Mouse (Mus musculus) left cerebral cortex, adult 8-10 months (tissue): ENCODE measurements around the gene Lrpprc. TPM values are rescaled to one million over a fixed set of nuclear protein-coding genes. Genes with fewer than 3 reads are reported as not detected.
"Not testable (repeated sequence)": the region's sequence is repeated elsewhere in the genome, so short reads cannot be mapped to it uniquely, and the experiment has no call there.

Experiments used
- DNase-seq, 2 experiments: peaks; one replicate each; pipeline ENCODE4 v3.0.0; 2022; ENCODE audit warnings: low spot score in 2 of 2
- total RNA-seq, 4 experiments: library from RNA; stranded (reverse); gene quantifications; 2 replicates each; pipeline ENCODE4 v1.2.4; 2022

Gene Lrpprc
- total RNA-seq = 10 to 100 TPM; 55.7 to 59.4 (median 57.9) TPM

DNA sequence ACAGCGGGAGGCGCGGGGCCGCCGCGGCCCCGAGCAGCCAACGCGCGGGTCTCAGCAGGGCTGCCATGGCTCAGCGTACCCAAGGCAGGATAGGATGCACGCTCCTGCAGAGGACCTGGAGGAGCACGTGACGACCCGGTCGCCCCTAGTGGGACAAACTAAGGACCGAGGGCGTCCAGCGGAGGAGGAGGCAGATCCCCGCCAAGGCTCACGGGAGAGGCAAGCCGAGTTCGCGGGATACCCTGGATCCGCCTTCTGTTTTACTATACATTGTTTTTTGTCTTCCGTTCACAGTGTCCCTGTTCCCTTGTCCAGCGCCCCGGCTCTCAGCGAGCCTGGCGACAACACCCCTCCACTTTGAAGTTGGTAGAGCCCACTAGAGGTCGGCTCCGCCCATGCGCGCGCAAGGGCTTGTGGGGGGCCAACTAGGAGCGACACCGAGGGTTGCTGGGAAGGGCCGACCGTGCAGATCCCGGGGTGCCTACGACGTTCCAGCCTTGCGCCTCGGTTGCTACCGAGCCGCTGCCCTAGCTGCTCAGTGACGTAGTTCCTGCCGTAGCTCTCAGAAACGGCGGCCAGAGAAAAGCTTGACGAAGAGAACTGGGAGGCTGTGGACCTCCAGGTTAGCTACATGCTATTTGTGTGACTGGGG lies at the start of gene Lrpprc:
Gene Lrpprc (minus strand): TSS at position 343 of the 652 bp plus-strand sequence.
- DNase-seq = peak; percentile 93 to 94

DNA sequence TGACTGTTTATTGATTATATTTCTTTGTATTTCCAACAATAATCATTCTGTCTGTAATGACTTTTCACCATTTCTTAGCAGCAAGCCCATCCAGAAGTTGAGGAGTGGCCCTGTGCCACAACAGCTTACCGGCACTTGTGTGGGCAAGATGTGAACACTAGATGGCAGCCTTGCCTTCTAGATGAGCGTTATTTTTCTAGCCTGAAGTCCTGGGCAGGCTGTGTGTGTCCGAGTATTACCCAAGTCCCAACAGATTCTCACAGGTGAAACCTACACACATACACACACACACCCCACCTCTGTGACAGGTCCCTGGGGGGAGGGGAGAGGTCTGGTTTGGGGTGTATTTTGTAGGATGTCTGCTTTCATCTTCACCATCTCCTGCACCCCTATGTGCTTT lies 47.2 kb upstream of the Lrpprc start:
- peak; percentile 45 to 61 for DNase-seq

DNA sequence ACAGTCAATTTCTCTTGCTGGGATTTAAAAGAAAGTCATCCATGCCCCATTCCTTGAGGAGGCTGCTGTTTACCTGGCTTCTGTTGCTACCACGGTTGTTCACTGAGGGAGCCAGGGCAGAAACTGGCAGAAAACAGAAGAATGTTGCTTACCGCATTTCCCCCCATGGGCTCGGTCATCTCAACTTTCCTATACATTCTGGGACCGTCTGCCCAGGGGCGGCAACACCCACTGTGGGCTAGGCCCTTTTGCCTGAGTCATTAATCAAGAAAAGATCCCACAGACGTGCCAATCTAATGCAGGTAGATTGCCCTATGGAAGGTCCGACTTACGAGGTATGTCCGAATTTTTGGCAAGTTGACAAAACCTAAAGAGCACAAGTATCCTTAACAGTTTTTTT lies 44.7 kb upstream of the Lrpprc start:
- no peak for DNase-seq

DNA sequence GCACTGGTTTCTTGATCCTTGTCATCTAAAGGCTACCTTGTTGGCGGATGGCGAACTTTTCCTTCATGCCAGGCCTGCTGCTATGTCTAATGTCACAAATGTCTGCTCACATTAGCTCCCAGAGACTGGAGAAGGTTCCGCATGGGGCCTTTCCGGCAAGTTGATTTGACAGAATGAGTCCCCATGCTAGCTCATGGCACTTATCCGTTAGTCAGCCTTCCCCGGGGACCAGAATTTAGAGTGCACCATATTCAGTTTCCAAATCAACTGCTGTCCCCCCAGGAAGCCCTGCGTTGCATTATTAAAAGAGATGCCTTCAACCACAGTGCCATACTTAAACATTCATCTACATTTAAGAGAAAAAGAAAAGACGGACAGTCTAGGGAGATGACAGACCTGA lies 41.8 kb upstream of the Lrpprc start:
- no peak for DNase-seq

DNA sequence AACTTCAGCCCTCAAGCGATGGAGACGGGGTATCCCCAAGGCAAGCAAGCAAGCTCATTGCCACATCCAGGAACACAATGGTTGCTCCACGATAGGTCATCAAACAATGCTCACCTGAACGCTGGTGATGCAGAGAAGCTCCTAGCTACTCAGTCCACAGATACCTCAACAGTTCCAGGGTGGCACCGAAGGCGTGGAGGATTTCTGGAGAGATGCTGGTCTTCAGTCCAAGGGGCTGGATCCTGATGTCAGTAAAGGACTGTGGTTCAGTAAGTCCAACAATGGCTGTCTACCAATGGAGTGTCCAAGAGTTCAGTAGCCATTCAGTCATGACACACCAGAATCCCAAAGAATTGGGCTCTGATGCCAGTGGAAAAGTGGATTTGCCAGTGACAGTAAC lies 37.7 kb upstream of the Lrpprc start:
- no peak for DNase-seq

DNA sequence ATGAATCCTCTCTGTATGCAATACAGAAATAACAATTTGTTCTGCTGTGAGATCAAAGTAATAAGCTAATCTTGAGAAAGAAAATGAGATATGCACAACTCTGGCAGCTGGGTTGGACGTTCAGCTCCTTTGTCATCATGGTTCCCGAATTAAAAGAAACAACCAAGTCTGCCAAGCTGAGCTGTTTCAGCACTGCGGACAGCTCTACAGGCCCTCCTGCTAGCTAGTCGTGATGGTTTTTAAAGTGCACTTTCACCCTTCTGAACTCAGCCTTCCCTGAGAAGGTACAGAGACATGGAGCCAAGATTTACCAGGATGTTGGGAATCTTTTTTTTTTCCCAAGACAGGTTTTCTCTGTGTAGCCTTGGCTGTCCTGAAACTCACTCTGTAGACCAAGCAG lies 30.0 kb upstream of the Lrpprc start:
- DNase-seq = no peak

DNA sequence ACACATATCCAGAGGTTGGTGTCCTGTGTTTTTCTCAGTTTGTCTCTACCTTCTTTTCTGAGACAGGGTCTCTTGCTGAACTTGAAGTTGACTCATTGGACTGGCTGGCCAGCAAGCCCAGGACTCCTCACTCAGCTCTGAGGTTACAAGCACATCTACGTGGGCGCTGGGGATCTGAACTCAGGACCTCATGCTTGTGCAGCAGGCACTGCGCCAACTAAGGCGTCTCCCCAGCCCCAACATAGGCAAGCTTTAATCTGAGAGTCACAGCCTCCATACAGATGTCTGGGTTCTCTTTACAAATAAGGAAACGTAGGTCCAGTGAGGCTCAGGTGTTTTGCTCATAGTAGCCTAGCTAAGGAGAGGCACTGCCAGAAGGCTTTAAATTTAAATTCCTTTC lies 27.8 kb upstream of the Lrpprc start:
- no peak for DNase-seq

DNA sequence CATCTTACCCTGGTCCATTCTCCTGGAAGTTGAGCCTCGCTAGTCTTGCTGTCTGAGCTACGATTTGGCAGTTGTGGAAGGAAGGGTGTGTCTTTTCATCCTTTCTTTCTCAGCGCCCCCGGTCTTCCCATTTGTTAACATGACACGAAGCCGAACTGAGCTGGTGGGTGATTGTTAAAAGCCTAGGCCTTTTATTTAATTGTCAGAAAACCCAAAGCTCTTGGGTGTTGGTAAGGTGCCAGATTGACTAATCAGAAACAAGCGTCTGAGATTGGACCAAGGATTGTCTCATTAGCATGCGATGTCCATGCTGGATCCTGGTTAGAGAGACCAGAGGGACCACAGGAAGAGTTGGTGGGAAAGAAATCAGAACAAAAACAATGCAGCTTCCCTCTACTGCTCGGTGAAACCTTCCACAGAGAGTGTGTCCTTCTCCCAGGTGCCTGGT lies 25.4 kb upstream of the Lrpprc start:
- DNase-seq = no peak

DNA sequence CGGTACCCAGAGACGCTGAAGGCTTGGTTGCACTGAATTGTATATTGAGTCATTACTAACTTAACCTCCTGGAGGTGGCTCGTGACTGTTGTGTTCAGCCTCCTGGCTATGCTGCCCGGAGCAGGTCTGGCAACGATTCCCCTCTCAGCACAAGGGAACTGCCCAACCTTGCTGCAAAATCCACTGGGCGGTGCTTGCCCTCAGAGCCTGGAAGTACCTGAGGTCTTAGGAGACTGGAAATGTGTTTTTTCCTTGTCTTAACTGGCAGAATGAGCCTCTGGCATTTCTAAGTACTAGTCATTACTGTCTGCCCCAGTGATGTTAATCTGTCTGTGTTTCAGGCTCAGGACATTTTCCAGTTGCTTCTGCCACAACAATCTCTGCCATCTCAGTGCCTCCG lies 24.3 kb upstream of the Lrpprc start:
- DNase-seq = no peak

DNA sequence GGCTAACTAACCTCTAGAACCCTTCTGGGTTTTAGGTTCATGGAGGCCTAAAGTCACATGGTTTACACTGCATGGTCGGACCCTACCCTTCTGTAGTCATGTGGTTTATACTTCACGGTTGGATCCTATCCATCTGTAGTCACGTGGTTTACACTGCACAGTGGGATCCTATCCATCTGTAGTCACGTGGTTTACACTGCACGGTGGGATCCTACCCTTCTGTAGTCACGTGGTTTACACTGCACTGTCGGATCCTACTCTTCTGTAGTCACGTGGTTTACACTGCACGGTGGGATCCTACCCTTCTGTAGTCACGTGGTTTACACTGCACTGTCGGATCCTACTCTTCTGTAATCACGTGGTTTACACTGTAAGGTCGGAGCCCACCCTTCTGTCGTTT lies 23.6 kb upstream of the Lrpprc start:
- not testable (repeated sequence) for DNase-seq

DNA sequence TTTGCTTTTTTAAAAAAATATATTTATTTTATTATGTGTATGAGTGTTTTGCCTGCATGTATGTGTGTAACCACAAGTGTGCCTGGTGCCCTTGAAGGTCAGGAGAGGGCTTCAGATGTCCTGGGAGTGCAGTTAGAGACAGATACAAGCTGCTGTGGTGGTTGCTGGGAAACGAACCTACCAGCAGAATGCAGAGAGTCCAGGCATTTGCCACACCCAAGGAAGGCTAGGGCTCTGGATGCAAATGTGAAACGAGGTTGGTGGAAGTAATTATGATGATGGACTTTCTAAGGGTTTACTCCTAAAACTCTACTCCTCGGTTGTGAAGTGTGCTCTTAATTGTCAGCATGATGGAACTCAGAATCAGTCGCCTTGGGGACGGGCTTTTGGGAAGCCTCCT lies 1.4 kb upstream of the Lrpprc start:
- DNase-seq = no peak

DNA sequence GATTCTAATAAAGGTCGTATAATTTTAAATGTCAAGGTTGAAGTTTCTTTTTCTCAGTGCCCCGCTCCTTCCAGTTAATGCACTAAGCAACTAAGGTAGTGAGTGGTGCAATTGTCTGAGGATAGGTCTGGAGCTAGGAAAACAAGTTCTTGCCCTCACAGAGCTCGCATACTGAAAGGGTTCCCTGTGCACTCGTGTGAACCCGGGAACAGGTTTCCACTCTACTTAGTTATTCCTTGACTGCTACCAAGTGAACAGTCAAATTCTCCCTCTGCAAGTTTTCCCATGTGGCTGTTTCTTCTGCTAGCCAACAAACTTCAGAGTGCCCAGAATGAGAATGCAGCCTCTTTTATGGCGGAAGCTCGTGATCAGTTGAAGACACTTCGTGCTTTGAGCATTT lies 567 bp upstream of the Lrpprc start:
- DNase-seq = peak in 1 of 2 experiments; percentile 10

DNA sequence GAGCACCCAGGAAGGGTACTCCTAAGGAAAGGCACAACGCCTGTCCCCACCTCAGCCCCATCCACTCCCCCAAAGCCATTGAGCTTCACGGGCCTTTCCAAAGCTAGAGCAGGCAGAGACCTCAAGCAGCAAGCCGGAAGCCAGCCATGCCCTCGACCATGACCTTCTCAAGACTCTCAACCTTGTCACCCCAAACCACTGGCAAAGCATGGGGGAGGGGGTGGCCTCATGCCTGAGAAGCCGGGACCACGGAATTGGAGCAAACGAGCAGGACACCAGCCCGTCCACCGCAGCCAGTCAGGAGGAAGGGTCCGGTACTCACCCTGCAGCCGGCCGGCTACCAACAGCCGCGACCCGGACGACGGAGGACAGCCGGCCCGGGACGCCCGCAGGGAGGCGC lies 546 bp downstream of the Lrpprc start:
- DNase-seq = peak in 1 of 2 experiments; percentile 19

DNA sequence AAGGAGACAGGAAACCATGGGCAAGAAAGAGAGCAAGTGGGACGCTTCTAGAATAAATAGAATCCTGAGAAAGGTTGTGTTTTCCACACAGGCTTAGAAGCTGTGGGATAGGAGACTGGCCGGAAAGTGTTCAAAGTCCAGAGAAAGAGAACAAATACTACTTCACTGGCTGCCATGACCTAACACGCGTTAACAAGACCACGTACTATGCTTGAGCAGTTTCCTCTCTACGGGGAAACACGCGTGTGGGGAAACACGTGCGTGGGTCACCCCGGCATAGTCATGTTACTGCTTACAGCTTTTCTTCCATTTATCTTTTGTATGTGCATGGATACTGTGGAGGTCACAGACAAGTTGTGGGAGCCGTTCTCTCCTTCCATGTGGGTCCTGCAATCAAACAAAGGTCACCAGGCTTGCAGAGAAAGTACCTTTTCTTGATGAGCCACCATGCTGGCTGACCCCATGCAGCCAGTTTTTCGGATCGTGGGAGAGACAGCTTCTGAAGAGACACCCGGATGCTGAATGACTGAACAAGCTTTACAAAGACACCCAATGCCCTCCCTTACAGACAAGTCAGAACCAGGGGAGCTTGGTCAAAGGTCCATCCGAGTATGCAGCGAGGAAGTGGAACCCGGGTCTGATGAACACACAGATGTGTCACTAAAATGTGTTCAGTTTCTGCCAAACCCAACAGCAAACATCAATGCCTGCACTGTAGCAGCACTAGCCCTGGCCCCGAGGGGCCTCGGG lies 2.0 kb downstream of the Lrpprc start:
- no peak for DNase-seq

DNA sequence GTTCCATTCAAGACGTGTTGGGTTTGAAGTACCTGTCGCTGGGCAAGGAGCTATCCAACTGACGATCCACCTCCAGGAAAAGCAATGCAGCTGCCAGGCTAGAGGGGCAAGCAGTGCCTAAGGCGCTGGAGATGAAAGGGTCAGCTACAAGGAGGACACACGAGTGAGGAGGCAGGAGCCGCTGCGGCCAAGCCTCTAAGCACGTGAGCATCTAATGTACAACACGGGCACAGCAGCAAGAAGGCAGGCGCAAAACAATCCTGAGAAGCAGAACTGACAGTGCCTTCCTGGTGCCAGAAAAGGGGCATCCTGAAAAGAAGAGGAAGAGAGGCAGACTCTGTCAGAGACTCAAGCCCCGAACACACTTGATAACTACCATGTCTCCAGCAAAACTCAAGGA lies 3.1 kb downstream of the Lrpprc start:
- DNase-seq = no peak

DNA sequence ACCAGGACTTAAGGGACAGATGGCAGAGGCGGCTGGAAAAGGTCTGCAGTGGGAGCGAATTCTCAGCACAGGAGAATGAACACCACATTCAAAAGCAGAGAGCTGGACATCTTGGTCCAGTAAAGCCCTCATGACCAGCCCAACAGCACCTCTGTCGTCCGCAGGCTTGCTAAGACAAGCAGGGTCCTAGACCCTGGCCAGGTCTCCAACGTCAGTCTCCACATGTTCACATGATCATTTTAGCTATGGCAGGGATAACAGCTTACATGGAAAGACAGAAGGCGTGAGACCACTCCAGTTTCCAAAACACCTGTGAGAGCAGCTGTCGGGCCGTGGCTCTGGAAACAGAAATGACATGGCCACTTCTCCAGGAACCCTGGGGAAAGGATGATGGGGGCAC lies 3.7 kb downstream of the Lrpprc start:
- DNase-seq = no peak

DNA sequence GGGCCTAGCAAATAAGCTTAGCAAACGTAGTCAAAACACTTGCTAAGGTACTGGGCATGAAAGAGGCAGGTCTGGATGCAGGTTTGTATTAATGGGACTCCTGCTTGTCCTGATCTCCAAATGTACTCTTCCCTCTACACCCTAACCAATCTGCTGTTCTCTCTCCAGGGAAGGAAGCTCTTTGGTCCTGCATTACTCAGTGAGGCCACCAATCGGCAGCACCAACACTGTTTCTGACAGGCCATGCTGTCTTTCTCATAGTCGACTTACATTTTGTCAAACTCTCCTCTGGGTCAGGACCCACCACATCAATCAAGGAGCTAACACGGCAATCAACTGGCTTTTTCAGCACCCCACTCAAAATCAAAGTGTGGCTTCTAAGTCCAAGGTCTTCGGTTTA lies 5.4 kb downstream of the Lrpprc start:
- no peak for DNase-seq

DNA sequence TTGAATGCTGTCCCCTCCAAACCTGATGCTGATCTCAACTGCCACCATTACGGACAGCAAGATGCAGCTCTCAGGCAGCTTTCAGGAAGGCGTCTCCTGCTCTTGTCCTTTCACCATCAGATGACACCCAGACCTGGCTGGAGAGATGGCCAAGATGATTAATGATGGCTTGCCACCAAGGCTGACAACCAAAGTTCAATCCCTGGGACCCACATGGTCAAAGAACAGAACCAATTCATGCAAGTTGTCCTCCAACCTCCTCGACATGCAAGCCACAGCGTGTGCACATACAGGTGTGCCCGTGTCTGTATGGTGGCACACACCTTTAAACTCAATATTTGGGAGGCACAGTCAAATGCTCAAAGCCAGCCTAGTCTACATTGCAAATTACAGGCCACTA lies 7.1 kb downstream of the Lrpprc start:
- no peak for DNase-seq

DNA sequence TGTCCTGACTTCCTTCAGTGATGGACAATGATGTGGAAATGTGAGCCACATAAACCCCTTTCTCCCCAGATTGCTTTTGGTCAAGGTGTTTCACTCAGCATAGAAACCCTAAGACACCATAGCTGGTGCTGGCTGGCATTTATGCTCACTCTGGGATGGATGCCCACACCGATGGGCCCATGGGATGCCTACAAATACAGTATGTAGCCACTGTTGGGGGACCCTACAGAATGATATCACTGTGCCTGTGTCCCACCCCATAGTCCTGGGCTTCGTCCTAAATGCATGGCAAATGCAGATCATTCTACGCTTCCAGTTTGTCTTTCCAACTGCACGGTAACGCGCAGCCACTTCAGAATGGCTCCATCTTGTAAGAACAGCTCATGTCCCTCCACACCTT lies 10.3 kb downstream of the Lrpprc start:
- DNase-seq = no peak

DNA sequence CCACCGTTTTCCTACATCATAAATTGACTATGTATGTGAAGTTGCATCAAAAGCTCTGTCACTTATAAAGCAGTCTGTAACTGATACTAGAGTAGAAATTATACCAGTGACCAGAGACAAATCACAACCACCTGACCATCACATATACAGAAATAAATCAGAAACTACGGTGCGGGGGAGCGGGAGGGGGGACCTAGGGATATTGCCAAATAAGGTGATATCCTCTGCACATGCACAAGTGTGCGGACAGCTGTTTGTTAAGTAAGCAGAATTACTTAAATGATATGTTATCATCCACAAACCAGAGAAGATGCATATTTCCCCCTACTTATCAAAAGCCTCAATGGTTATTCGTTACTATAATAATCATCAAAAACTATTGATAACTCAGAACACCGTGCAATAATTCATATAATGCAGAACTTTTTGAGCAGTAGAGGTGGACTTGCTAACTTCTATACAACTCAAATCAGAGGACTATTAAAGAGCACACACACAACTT lies 12.1 kb downstream of the Lrpprc start:
- DNase-seq = no peak

DNA sequence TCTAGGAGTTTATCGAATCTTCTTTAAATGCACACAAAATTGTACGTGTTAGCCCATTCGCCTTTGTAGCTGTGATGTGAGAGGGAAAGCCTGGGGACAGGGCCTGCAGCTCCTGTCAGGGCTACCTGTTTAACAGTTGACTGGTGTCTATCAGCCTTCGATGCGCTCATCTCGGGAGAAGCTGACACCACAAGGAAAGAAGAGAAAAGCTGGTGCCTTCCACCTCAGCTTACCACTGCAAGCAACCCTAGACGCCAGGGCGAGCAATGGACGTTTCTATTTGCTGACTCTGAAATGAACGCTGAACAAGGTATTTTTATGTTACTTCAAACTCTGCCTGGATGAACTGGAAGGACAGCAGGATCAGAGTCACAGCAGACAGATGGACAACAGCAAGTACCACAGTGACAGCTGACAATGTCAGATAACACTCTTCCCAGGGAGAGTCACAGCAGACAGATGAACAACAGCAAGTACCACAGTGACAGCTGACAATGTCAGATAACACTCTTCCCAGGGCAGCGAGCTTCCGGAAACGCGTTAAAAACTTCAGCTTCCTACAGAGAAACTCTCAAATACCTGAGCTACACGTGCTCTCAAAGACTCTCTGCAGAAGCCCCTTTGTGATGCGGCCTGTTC lies 14.1 kb downstream of the Lrpprc start:
- no peak for DNase-seq

DNA sequence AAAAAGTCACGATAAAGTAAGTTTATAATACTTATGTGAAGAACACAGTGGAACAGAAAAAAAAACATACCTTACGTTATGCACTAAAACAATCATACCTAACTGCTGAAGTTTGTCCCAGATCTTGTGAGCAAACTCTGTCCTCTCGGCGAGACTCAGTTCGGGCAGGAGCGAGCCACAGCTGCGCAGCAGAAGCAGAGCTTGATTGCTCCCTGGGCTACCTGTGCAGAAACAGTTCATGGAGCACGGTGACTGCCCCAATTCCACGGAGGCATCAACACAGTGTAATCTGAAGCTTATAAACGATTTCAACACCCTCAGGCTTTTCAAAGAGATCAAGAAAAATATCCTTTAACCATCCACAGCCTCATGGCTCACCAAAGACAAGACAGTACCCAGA lies 15.3 kb downstream of the Lrpprc start:
- no peak for DNase-seq

DNA sequence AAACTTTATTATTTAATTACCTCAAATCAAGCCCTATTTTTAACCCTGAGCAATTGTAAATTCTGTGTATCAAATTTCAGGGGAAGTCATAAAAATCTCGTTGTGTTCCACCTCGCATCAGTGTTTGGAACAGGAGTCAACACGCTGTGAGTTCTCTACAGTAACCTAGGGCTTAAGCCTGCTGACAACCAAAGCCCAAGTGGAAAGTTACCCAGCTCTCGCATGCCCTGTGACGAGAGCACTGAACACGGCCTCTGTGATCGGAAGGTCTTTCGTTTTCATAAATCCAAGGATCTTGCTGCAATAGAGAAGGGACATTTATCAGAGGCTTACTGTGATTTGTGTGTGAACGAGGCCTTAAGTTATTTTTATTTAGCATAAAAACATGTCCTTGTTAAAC lies 18.7 kb downstream of the Lrpprc start:
- no peak for DNase-seq
